Mouse (Mus musculus): ENCODE data around the gene Cope. TPM values are rescaled to one million over a fixed set of nuclear protein-coding genes. Genes with fewer than 3 reads are reported as not detected.

The Cope gene
- total RNA-seq (2021) = 100 to 1,000 TPM; 160 to 164 TPM
- long read RNA-seq, experiment 1, transcript Cope-201 (10 exons, 1,300 nt) = major isoform, 360 of 385 reads
- long read RNA-seq, experiment 1, partial matches to known transcripts = 9 of 385 reads
- long read RNA-seq, experiment 1, other reads (novel, unspliced or antisense) = 14 of 385 reads
- long read RNA-seq, experiment 2, transcript Cope-201 (10 exons, 1,300 nt) = major isoform, 297 of 312 reads
- long read RNA-seq, experiment 2, partial matches to known transcripts = 2 of 312 reads
- long read RNA-seq, experiment 2, other reads (novel, unspliced or antisense) = 11 of 312 reads

- intact Hi-C loops (cut with DNase I) = no loop called here
- peak; percentile 90 to 95 for DNase-seq
Measured at GRCm38 (mm10) chr8:70302358-70302890, at the start of gene Cope, which contains the start of gene Ddx49. Gene Cope, plus strand, starts transcription at chr8:70302518. Gene Ddx49, minus strand, starts transcription at chr8:70302489.

- intact Hi-C loops (cut with DNase I) = no loop called here
- DNase-seq = no peak
Measured at GRCm38 (mm10) chr8:70254628-70255027, 47.7 kb upstream of the Cope start.

- no peak for DNase-seq
- intact Hi-C loops (cut with DNase I) = no loop called here
Measured at GRCm38 (mm10) chr8:70257456-70257855, 44.9 kb upstream of the Cope start.

- intact Hi-C loops (cut with DNase I) = no loop called here
Measured at GRCm38 (mm10) chr8:70258600-70258999, 43.7 kb upstream of the Cope start.

GRCm38 (mm10) chr8:70259043-70259442 is 43.3 kb upstream of the Cope start:
- no peak for DNase-seq
- intact Hi-C loops (cut with DNase I) = no loop called here

More at GRCm38 (mm10) chr8:70258600-70258999, 43.7 kb upstream of the Cope start:
- DNase-seq = peak in 1 of 2 experiments; percentile 37

- DNase-seq = no peak
- intact Hi-C loops (cut with DNase I) = no loop called here
Measured at GRCm38 (mm10) chr8:70267674-70268073, 34.6 kb upstream of the Cope start.

- intact Hi-C loops (cut with DNase I) = no loop called here
- no peak for DNase-seq
Measured at GRCm38 (mm10) chr8:70268311-70268710, 34.0 kb upstream of the Cope start.

GRCm38 (mm10) chr8:70268799-70269565 is 33.3 kb upstream of the Cope start:
- intact Hi-C loops (cut with DNase I) = no loop called here
- peak in 1 of 2 experiments; percentile 47 for DNase-seq

GRCm38 (mm10) chr8:70272949-70273348 is 29.4 kb upstream of the Cope start:
- intact Hi-C loops (cut with DNase I) = no loop called here
- peak in 1 of 2 experiments; percentile 25 for DNase-seq

GRCm38 (mm10) chr8:70274350-70274749 is 28.0 kb upstream of the Cope start:
- intact Hi-C loops (cut with DNase I) = no loop called here
- DNase-seq = no peak

- intact Hi-C loops (cut with DNase I) = no loop called here
- DNase-seq = peak; percentile 34
Measured at GRCm38 (mm10) chr8:70276476-70276875, 25.8 kb upstream of the Cope start.

GRCm38 (mm10) chr8:70278175-70278574 is 24.1 kb upstream of the Cope start:
- no peak for DNase-seq
- intact Hi-C loops (cut with DNase I) = no loop called here

- DNase-seq = no peak
- intact Hi-C loops (cut with DNase I) = no loop called here
Measured at GRCm38 (mm10) chr8:70279266-70279665, 23.1 kb upstream of the Cope start.

GRCm38 (mm10) chr8:70281001-70281400 is 21.3 kb upstream of the Cope start:
- no peak for DNase-seq
- intact Hi-C loops (cut with DNase I) = no loop called here

- DNase-seq = peak; percentile 95 to 96
- intact Hi-C loops (cut with DNase I) = no loop called here
Measured at GRCm38 (mm10) chr8:70282603-70283135, 19.6 kb upstream of the Cope start, which contains the start of gene Homer3. Gene Homer3, plus strand, starts transcription at chr8:70282827.

- intact Hi-C loops (cut with DNase I) = no loop called here
- DNase-seq = peak in 1 of 2 experiments; percentile 59
Measured at GRCm38 (mm10) chr8:70283136-70284077, 18.9 kb upstream of the Cope start.

GRCm38 (mm10) chr8:70284421-70284820 is 17.9 kb upstream of the Cope start:
- DNase-seq = no peak
- intact Hi-C loops (cut with DNase I) = no loop called here

- intact Hi-C loops (cut with DNase I) = no loop called here
Measured at GRCm38 (mm10) chr8:70285304-70285703, 17.0 kb upstream of the Cope start.

GRCm38 (mm10) chr8:70286737-70287136 is 15.6 kb upstream of the Cope start:
- intact Hi-C loops (cut with DNase I) = no loop called here
- DNase-seq = no peak

More at GRCm38 (mm10) chr8:70285304-70285703, 17.0 kb upstream of the Cope start:
- DNase-seq = no peak

- DNase-seq = peak in 1 of 2 experiments; percentile 25
- intact Hi-C loops (cut with DNase I) = no loop called here
Measured at GRCm38 (mm10) chr8:70293988-70294405, 8.3 kb upstream of the Cope start.

All from heart, postnatal 14 days (tissue).